Mouse (Mus musculus) stomach, postnatal 0 days (tissue): ENCODE results near the gene Mpp6. TPM values are rescaled to one million over a fixed set of nuclear protein-coding genes. Genes with fewer than 3 reads are reported as not detected.

Experiments used
- ATAC-seq: fragments of 200-750 bp; cut with Nextera tagmentation; 2 replicates; pipeline ENCODE4 v1.8.0; 2017; ENCODE audit not compliant: low FRiP score, low TSS enrichment
- DNase-seq: peaks from one replicate; pipeline ENCODE4 v3.0.0-alpha.2; 2016; ENCODE audit warnings: low spot score
- H3K27ac ChIP-seq: fragments of 300-500 bp; sonication (generic); replicated peaks from 2 replicates; pipeline ENCODE4 v1.5.1; 2014; ENCODE audit warnings: mild to moderate bottlenecking, control low read depth
- H3K27me3 ChIP-seq: fragments of 300-500 bp; sonication (generic); 2 replicates; pipeline ENCODE4 v1.6.1; 2014; ENCODE audit warnings: low read length; ENCODE audit not compliant: control insufficient read depth, insufficient read depth
- H3K36me3 ChIP-seq: fragments of 300-500 bp; sonication (generic); 2 replicates; pipeline ENCODE4 v1.6.1; 2014; ENCODE audit warnings: low read length, mixed read lengths; ENCODE audit not compliant: control insufficient read depth, insufficient read depth
- H3K4me1 ChIP-seq: fragments of 300-500 bp; sonication (generic); replicated peaks from 2 replicates; pipeline ENCODE4 v1.6.1; 2014; ENCODE audit warnings: antibody characterized with exemption; ENCODE audit not compliant: control insufficient read depth, insufficient read depth
- H3K4me2 ChIP-seq: fragments of 300-500 bp; sonication (generic); replicated peaks from 2 replicates; pipeline ENCODE4 v1.6.1; 2014; ENCODE audit warnings: low read depth, mild to moderate bottlenecking, control low read depth, moderate library complexity
- H3K4me3 ChIP-seq: fragments of 300-500 bp; sonication (generic); 2 replicates; pipeline ENCODE4 v1.5.1; 2014; ENCODE audit warnings: low read depth, low read length, control low read depth
- H3K9ac ChIP-seq: fragments of 300-500 bp; sonication (generic); 2 replicates; pipeline ENCODE4 v1.6.1; 2014; ENCODE audit warnings: mild to moderate bottlenecking, low read length, control low read depth, mixed read lengths
- H3K9me3 ChIP-seq: fragments of 300-500 bp; sonication (generic); 2 replicates; pipeline ENCODE4 v1.6.1; 2016; ENCODE audit warnings: low read length; ENCODE audit not compliant: control insufficient read depth
- CTCF ChIP-seq: IDR thresholded peaks from 2 replicates; pipeline ENCODE4 v1.5.1; 2016; ENCODE audit warnings: antibody characterized with exemption, low read depth, mild to moderate bottlenecking, moderate library complexity
- EP300 ChIP-seq: optimal IDR thresholded peaks from 2 replicates; pipeline ENCODE3; 2016; ENCODE audit warnings: antibody characterized with exemption
- WGBS: fragments of 180-500 bp; shearing (Covaris S2); extraction: QIAGEN DNeasy Blood & Tissue Kit; methylation state at CpG from one replicate; pipeline ENCODE4 v1.1.7; 2014; 5-methylcytosine and 5-hydroxymethylcytosine counted together
- polyA plus RNA-seq: library from polyadenylated mRNA; unstranded; fragments of >200 nt; fragmentation: Nextera tagmentation; extraction: Ambion mirVana; gene quantifications from 2 replicates; pipeline ENCODE4 v1.2.1, GENCODE M21; 2015

The Mpp6 gene
- polyA plus RNA-seq, 1 experiment from 2014 or later = 28.1 TPM

DNA sequence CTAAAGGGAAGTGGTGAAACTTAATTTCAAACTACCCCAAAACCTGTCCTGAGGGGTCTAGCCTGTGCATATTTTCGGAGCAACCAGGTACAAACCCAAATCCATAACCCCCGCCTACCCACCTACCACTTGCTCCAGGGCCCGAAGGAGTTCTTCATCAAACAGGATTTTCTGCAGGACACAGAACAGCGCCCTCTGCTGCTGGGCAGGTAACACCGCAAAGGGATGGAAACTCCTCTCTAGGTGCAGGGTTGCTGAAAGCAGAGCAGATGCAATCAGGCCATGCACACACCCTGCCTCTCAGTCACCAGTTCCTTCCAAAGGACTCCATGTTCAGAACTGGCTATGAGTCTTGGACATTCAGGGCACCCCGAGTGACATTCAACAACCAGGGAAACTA is 110.8 kb downstream of the Mpp6 start:
- Histone ChIP-seq H3K9me3 (no peaks in the 10 kb centered on the region), H3K36me3 (no peaks in the 10 kb centered on the region), H3K4me1 (no peaks in the 10 kb centered on the region), H3K4me3 (no peak overlapping the region), H3K27ac (no peak overlapping the region), H3K27me3 (no peaks in the 10 kb centered on the region), H3K9ac (no peak overlapping the region), H3K4me2 (no peak overlapping the region)
- no peak for ATAC-seq
- TF ChIP-seq CTCF (peak; percentile 82), EP300 (no peak)
- DNase-seq = peak; percentile 61
- WGBS = 56% methylated on average over 6 of the region's 6 CpGs

DNA sequence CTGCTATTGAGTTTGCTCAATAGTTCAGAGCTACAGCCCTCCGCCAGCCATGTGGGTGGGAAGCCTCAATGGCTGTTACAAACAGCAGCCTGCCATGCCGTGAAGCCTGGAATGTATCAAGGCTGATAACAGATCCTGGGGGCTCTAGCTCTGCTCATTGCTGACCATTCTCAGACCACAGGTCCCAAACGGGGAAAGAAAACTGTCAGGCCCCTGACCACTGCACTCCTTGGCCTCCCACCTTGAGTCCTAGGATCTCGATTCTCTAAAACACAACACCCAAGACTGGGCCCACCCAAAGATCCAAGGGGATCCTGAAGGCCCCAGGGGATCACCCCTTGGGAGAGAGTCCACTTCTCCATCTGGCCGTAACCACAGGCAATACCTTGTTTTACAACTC is 112.3 kb downstream of the Mpp6 start:
- Histone ChIP-seq H3K4me3 (no peak overlapping the region), H3K4me1 (no peaks in the 10 kb centered on the region), H3K4me2 (no peak overlapping the region), H3K36me3 (no peaks in the 10 kb centered on the region), H3K27me3 (no peaks in the 10 kb centered on the region), H3K9me3 (no peaks in the 10 kb centered on the region), H3K27ac (no peak overlapping the region), H3K9ac (no peak overlapping the region)
- DNase-seq (no peak), ATAC-seq (no peak)
- WGBS = 71% methylated on average over 5 of the region's 5 CpGs
- TF ChIP-seq EP300 (no peak), CTCF (no peak)

DNA sequence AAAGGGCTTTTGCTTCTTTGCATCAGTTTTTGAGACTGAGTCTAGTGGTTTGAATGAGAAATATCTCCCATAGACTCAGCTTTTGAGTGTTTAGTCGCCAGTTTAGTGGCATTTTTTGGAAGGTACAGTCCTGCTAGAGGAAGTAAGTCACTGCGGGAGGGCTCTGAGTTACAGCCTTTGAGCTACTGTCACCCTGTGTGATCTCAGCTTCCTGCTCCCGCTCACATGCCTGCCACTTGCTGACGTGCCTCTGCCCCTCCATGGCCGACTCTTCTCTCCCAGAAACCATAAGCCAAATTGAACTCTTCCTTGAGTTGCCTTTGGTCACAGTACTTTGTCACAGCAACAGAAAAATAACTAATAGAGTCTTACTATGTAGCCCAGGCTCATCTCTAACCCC is 112.9 kb downstream of the Mpp6 start:
- H3K27me3 ChIP-seq = no peaks in the 10 kb centered on the region
- TF ChIP-seq EP300 (no peak), CTCF (no peak)
- WGBS = 70% methylated on average over 5 of the region's 5 CpGs
- no peak overlapping the region for H3K9ac ChIP-seq
- H3K4me3 ChIP-seq = no peak overlapping the region
- ATAC-seq (no peak), DNase-seq (no peak)
- no peak overlapping the region for H3K27ac ChIP-seq
- H3K4me1 ChIP-seq = no peaks in the 10 kb centered on the region
- H3K36me3 ChIP-seq = no peaks in the 10 kb centered on the region
- no peaks in the 10 kb centered on the region for H3K9me3 ChIP-seq
- H3K4me2 ChIP-seq = no peak overlapping the region

DNA sequence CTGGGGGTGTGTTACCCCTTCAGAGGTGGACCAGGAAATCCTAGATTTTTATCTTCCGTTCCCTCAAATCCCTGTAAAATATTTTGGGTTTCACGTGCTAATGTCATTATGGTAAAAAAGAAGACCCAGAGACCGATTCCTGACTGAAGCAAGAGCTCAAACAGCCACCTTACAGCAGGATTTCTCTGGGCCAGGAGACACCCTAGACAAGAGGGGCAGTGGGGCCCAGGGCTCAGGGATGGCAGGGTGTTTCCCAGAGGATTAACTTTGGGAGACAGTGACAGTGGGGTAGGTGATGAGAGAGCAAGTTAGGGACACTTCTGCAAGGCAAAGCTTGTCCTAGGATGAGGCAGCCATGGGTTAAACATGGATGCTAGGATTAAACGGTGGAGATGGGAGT is 113.6 kb downstream of the Mpp6 start:
- Histone ChIP-seq H3K27ac (no peak overlapping the region), H3K4me1 (no peaks in the 10 kb centered on the region), H3K27me3 (no peaks in the 10 kb centered on the region), H3K9me3 (no peaks in the 10 kb centered on the region), H3K4me2 (no peak overlapping the region), H3K9ac (no peak overlapping the region), H3K36me3 (no peaks in the 10 kb centered on the region), H3K4me3 (no peak overlapping the region)
- ATAC-seq (no peak), DNase-seq (no peak)
- TF ChIP-seq EP300 = no peak
- no peak for TF ChIP-seq CTCF
- 85% methylated on average over 4 of the region's 4 CpGs for WGBS

DNA sequence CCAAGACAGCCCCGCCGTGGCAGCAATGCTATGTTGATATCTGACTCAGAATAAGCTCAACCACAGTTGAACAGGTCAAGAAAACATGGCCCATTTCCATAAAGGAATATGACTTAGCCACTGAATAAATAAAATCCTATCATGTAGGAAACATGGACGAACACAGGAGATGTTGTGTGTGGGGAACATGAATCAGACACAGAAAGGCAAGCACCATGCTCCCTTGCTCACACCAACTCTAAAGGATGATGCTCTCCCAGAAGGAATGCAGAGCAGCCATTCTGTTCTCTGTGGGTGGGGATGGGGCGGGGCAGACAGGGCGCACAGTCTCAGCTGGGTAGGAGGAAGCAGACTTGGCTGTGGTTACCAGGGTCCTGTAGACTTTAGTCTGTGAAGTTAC is 115.2 kb downstream of the Mpp6 start:
- ATAC-seq (peak; percentile 24; the same call in 1 of the 2 replicates), DNase-seq (peak; percentile 19)
- Histone ChIP-seq H3K4me3 (no peak overlapping the region), H3K9me3 (no peaks in the 10 kb centered on the region), H3K36me3 (no peaks in the 10 kb centered on the region), H3K9ac (no peak overlapping the region), H3K27ac (no peak overlapping the region), H3K27me3 (no peaks in the 10 kb centered on the region), H3K4me1 (no peaks in the 10 kb centered on the region), H3K4me2 (no peak overlapping the region)
- WGBS = 74% methylated on average over 5 of the region's 5 CpGs
- no peak for TF ChIP-seq EP300
- TF ChIP-seq CTCF = no peak

DNA sequence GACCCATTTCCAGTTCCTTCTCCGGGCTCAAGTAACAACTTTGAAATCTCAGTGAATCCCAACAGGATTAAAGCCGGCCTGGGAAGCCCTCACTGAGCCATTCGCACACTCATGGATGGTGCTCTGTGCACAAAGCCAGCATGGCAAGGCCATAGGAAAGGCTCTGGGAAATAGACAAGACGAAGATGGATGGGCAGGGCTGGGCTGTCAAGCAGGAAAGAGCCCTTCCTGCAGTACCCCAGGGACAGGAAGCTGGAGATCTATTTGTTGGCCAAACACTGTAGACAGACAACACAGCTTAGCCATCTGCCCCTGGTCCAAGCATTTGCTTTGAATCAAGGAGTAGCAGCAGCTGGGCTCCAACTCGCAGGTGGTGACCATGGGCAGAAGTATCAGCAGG is 118.1 kb downstream of the Mpp6 start:
- no peak for TF ChIP-seq EP300
- Histone ChIP-seq H3K27me3 (no peaks in the 10 kb centered on the region), H3K27ac (no peak overlapping the region), H3K4me1 (no peaks in the 10 kb centered on the region), H3K4me2 (no peak overlapping the region), H3K9me3 (no peaks in the 10 kb centered on the region), H3K4me3 (no peak overlapping the region), H3K9ac (no peak overlapping the region), H3K36me3 (no peaks in the 10 kb centered on the region)
- no peak for ATAC-seq
- DNase-seq = no peak
- 67% methylated on average over 5 of the region's 5 CpGs for WGBS
